13 mouse cellular contexts compared by ENCODE assay signal in genomic region chr5:140651231-140651630, GRCm38 (mm10).
"Had no signal": no experiment of that assay in that cellular context is flagged by ENCODE, and none has a peak within 500 bp of the region (broad histone marks: within the 10 kb centered on the region; RNA-seq: fewer than 3 reads in every experiment).

No protein-coding gene starts in this region.

- H3K27me3 ChIP-seq: lung, embryonic 15.5 days; neural tube, embryonic 13.5 days had no signal

- H3K27ac ChIP-seq: left cerebral cortex, adult 2 months; liver, embryonic 13.5 days; lung, embryonic 15.5 days; midbrain, embryonic 10.5 days; midbrain, embryonic 13.5 days; neural tube, embryonic 13.5 days had no signal

- H3K4me3 ChIP-seq: left cerebral cortex, adult 2 months; liver, embryonic 13.5 days; lung, embryonic 15.5 days; midbrain, embryonic 10.5 days; midbrain, embryonic 13.5 days; neural tube, embryonic 13.5 days had no signal

- DNase-seq: kidney, adult 18-20 months; kidney, adult 9 months; kidney, postnatal 14 days; kidney, postnatal 4 days; layer of hippocampus, adult 9-11 months; liver, embryonic 13.5 days; thymus, adult 18-20 months; thymus, postnatal 36 days had no signal
